Mouse (Mus musculus): Measurements from ENCODE around the gene Fzd7. TPM values are rescaled to one million over a fixed set of nuclear protein-coding genes. Genes with fewer than 3 reads are reported as not detected.
"Not testable (repeated sequence)": the region's sequence is repeated elsewhere in the genome, so short reads cannot be mapped to it uniquely, and the experiment has no call there.

Gene Fzd7
- polyA plus RNA-seq, 1 experiment: 51.7 TPM

- Histone ChIP-seq H3K27ac (ENCODE audit: insufficient read depth, low read length) (no peak overlapping the region), H3K4me1 (ENCODE audit: control insufficient read depth, insufficient read depth, low read length) (no peaks in the 10 kb centered on the region), H3K9ac (ENCODE audit: low read depth, poor library complexity, severe bottlenecking) (no peak overlapping the region)
These were observed 43.9 kb upstream of the Fzd7 start for GRCm38 (mm10) chr1:59438330-59438729.

GRCm38 (mm10) chr1:59439252-59439651 lies 43.0 kb upstream of the Fzd7 start:
- H3K27ac ChIP-seq (ENCODE audit: insufficient read depth, low read length): no peak overlapping the region
- no peaks in the 10 kb centered on the region for H3K4me1 ChIP-seq (ENCODE audit: control insufficient read depth, insufficient read depth, low read length)
- H3K4me3 ChIP-seq (ENCODE audit: low read depth, low read length): no peak overlapping the region

More at GRCm38 (mm10) chr1:59438330-59438729, 43.9 kb upstream of the Fzd7 start:
- no peaks in the 10 kb centered on the region for H3K36me3 ChIP-seq (ENCODE audit: control insufficient read depth, insufficient read depth, low read length, poor library complexity, severe bottlenecking)
- no peaks in the 10 kb centered on the region for H3K27me3 ChIP-seq (ENCODE audit: control insufficient read depth, insufficient read depth, low read length, poor library complexity, severe bottlenecking)
- no peak overlapping the region for H3K4me3 ChIP-seq (ENCODE audit: low read depth, low read length)
- no peak for TF ChIP-seq EP300 (IDR thresholded peaks at IDR 0.05; ENCODE audit: insufficient read depth, low read depth, low read length)
- no peak for TF ChIP-seq POLR2A (IDR thresholded peaks at IDR 0.05; ENCODE audit: insufficient read depth, low read length)
- no peak for TF ChIP-seq CTCF (IDR thresholded peaks at IDR 0.05; ENCODE audit: low read depth, low read length)
- no peaks in the 10 kb centered on the region for H3K9me3 ChIP-seq (replicated peaks; ENCODE audit: control insufficient read depth, insufficient read depth, low read length, poor library complexity, severe bottlenecking)

GRCm38 (mm10) chr1:59439941-59440340 lies 42.3 kb upstream of the Fzd7 start:
- H3K4me3 ChIP-seq (ENCODE audit: low read depth, low read length): no peak overlapping the region
- peaks cover 1% of the 10 kb centered on the region for H3K4me1 ChIP-seq (ENCODE audit: control insufficient read depth, insufficient read depth, low read length)
- no peak overlapping the region for H3K9ac ChIP-seq (ENCODE audit: low read depth, poor library complexity, severe bottlenecking)
- H3K9me3 ChIP-seq (replicated peaks; ENCODE audit: control insufficient read depth, insufficient read depth, low read length, poor library complexity, severe bottlenecking): no peaks in the 10 kb centered on the region
- no peaks in the 10 kb centered on the region for H3K27me3 ChIP-seq (ENCODE audit: control insufficient read depth, insufficient read depth, low read length, poor library complexity, severe bottlenecking)
- H3K27ac ChIP-seq (ENCODE audit: insufficient read depth, low read length): no peak overlapping the region
- no peak for TF ChIP-seq EP300 (IDR thresholded peaks at IDR 0.05; ENCODE audit: insufficient read depth, low read depth, low read length)
- H3K36me3 ChIP-seq (ENCODE audit: control insufficient read depth, insufficient read depth, low read length, poor library complexity, severe bottlenecking): no peaks in the 10 kb centered on the region

More at GRCm38 (mm10) chr1:59439252-59439651, 43.0 kb upstream of the Fzd7 start:
- H3K9ac ChIP-seq (ENCODE audit: low read depth, poor library complexity, severe bottlenecking): no peak overlapping the region
- no peaks in the 10 kb centered on the region for H3K9me3 ChIP-seq (replicated peaks; ENCODE audit: control insufficient read depth, insufficient read depth, low read length, poor library complexity, severe bottlenecking)
- TF ChIP-seq POLR2A (IDR thresholded peaks at IDR 0.05; ENCODE audit: insufficient read depth, low read length): no peak
- TF ChIP-seq EP300 (IDR thresholded peaks at IDR 0.05; ENCODE audit: insufficient read depth, low read depth, low read length): no peak
- no peak for TF ChIP-seq CTCF (IDR thresholded peaks at IDR 0.05; ENCODE audit: low read depth, low read length)
- no peaks in the 10 kb centered on the region for H3K27me3 ChIP-seq (ENCODE audit: control insufficient read depth, insufficient read depth, low read length, poor library complexity, severe bottlenecking)
- H3K36me3 ChIP-seq (ENCODE audit: control insufficient read depth, insufficient read depth, low read length, poor library complexity, severe bottlenecking): no peaks in the 10 kb centered on the region

- not testable (repeated sequence) for H3K9ac ChIP-seq (ENCODE audit: low read depth, poor library complexity, severe bottlenecking); H3K36me3 ChIP-seq (ENCODE audit: control insufficient read depth, insufficient read depth, low read length, poor library complexity, severe bottlenecking)
These were observed 39.5 kb upstream of the Fzd7 start for GRCm38 (mm10) chr1:59442721-59443120.

GRCm38 (mm10) chr1:59444127-59444660 lies 38.0 kb upstream of the Fzd7 start:
- TF ChIP-seq POLR2A (IDR thresholded peaks at IDR 0.05; ENCODE audit: insufficient read depth, low read length) (no peak), EP300 (IDR thresholded peaks at IDR 0.05; ENCODE audit: insufficient read depth, low read depth, low read length) (no peak), CTCF (IDR thresholded peaks at IDR 0.05; ENCODE audit: low read depth, low read length) (no peak)
- H3K4me1 ChIP-seq (ENCODE audit: control insufficient read depth, insufficient read depth, low read length): peaks cover 12% of the 10 kb centered on the region
- no peaks in the 10 kb centered on the region for H3K36me3 ChIP-seq (ENCODE audit: control insufficient read depth, insufficient read depth, low read length, poor library complexity, severe bottlenecking)
- H3K4me3 ChIP-seq (ENCODE audit: low read depth, low read length): no peak overlapping the region
- H3K27me3 ChIP-seq (ENCODE audit: control insufficient read depth, insufficient read depth, low read length, poor library complexity, severe bottlenecking): no peaks in the 10 kb centered on the region
- H3K9ac ChIP-seq (ENCODE audit: low read depth, poor library complexity, severe bottlenecking): no peak overlapping the region
- no peaks in the 10 kb centered on the region for H3K9me3 ChIP-seq (replicated peaks; ENCODE audit: control insufficient read depth, insufficient read depth, low read length, poor library complexity, severe bottlenecking)
- no peak overlapping the region for H3K27ac ChIP-seq (ENCODE audit: insufficient read depth, low read length)

More at GRCm38 (mm10) chr1:59442721-59443120, 39.5 kb upstream of the Fzd7 start:
- H3K9me3 ChIP-seq (replicated peaks; ENCODE audit: control insufficient read depth, insufficient read depth, low read length, poor library complexity, severe bottlenecking); H3K27ac ChIP-seq (ENCODE audit: insufficient read depth, low read length); H3K4me1 ChIP-seq (ENCODE audit: control insufficient read depth, insufficient read depth, low read length); H3K4me3 ChIP-seq (ENCODE audit: low read depth, low read length); H3K27me3 ChIP-seq (ENCODE audit: control insufficient read depth, insufficient read depth, low read length, poor library complexity, severe bottlenecking): not testable (repeated sequence)

GRCm38 (mm10) chr1:59445242-59445641 lies 37.0 kb upstream of the Fzd7 start:
- Histone ChIP-seq H3K36me3 (ENCODE audit: control insufficient read depth, insufficient read depth, low read length, poor library complexity, severe bottlenecking) (no peaks in the 10 kb centered on the region), H3K9ac (ENCODE audit: low read depth, poor library complexity, severe bottlenecking) (no peak overlapping the region), H3K27ac (ENCODE audit: insufficient read depth, low read length) (no peak overlapping the region), H3K27me3 (ENCODE audit: control insufficient read depth, insufficient read depth, low read length, poor library complexity, severe bottlenecking) (no peaks in the 10 kb centered on the region), H3K9me3 (replicated peaks; ENCODE audit: control insufficient read depth, insufficient read depth, low read length, poor library complexity, severe bottlenecking) (no peaks in the 10 kb centered on the region), H3K4me1 (ENCODE audit: control insufficient read depth, insufficient read depth, low read length) (peaks cover 17% of the 10 kb centered on the region), H3K4me3 (ENCODE audit: low read depth, low read length) (no peak overlapping the region)
- no peak for TF ChIP-seq EP300 (IDR thresholded peaks at IDR 0.05; ENCODE audit: insufficient read depth, low read depth, low read length)
- no peak for TF ChIP-seq POLR2A (IDR thresholded peaks at IDR 0.05; ENCODE audit: insufficient read depth, low read length)
- no peak for TF ChIP-seq CTCF (IDR thresholded peaks at IDR 0.05; ENCODE audit: low read depth, low read length)
